In genomic region chr15:82889426-82889825, GRCm38 (mm10) we compare ENCODE assay signal across 17 mouse cellular contexts.
"Had no signal": no experiment of that assay in that cellular context is flagged by ENCODE, and none has a peak within 500 bp of the region (broad histone marks: within the 10 kb centered on the region; RNA-seq: fewer than 3 reads in every experiment).

No protein-coding gene starts in this region.

- H3K9ac ChIP-seq: lung, embryonic 14.5 days; midbrain, embryonic 13.5 days; midbrain, embryonic 15.5 days; neural tube, embryonic 13.5 days; neural tube, embryonic 15.5 days had no signal

- H3K4me3 ChIP-seq: midbrain, embryonic 13.5 days; midbrain, embryonic 15.5 days; neural tube, embryonic 13.5 days; neural tube, embryonic 15.5 days had no signal

- H3K27me3 ChIP-seq: midbrain, embryonic 13.5 days; midbrain, embryonic 15.5 days; neural tube, embryonic 13.5 days; neural tube, embryonic 15.5 days had no signal

- H3K36me3 ChIP-seq: midbrain, embryonic 13.5 days; midbrain, embryonic 15.5 days; neural tube, embryonic 13.5 days; neural tube, embryonic 15.5 days had no signal

- ATAC-seq: midbrain, embryonic 13.5 days; midbrain, embryonic 15.5 days had no signal

- H3K4me1 ChIP-seq: midbrain, embryonic 13.5 days; midbrain, embryonic 15.5 days; neural tube, embryonic 13.5 days had no signal

- H3K4me2 ChIP-seq: lung, embryonic 14.5 days; midbrain, embryonic 11.5 days; midbrain, embryonic 13.5 days; midbrain, embryonic 15.5 days; neural tube, embryonic 13.5 days; neural tube, embryonic 15.5 days had no signal

- DNase-seq: lung, adult 18-20 months; lung, embryonic 14.5 days; lung, postnatal 10 days; lung, postnatal 4 days; retina, postnatal 1 day; right cerebral cortex, adult 18-20 months; right cerebral cortex, postnatal 25 days; right cerebral cortex, postnatal 4 days; spleen, adult 18-20 months; thymus, adult 18-20 months; thymus, postnatal 14 days; thymus, postnatal 36 days had no signal

- H3K9me3 ChIP-seq: midbrain, embryonic 13.5 days; midbrain, embryonic 15.5 days; neural tube, embryonic 13.5 days; neural tube, embryonic 15.5 days had no signal

- H3K27ac ChIP-seq: midbrain, embryonic 13.5 days; midbrain, embryonic 15.5 days; neural tube, embryonic 13.5 days; neural tube, embryonic 15.5 days had no signal
